Comparison of ENCODE assay signal across 24 mouse cellular contexts in genomic region chr6:85851062-85851773, GRCm38 (mm10). TPM values are rescaled to one million over a fixed set of nuclear protein-coding genes. Genes with fewer than 3 reads are reported as not detected.
DNase-seq lines count a peak whose midpoint lies in the region; ATAC-seq and TF ChIP-seq lines count a peak whose summit lies in the region.
"Had no signal": no experiment of that assay in that cellular context is flagged by ENCODE, and none has a peak within 500 bp of the region (broad histone marks: within the 10 kb centered on the region; RNA-seq: fewer than 3 reads in every experiment).

No protein-coding gene starts in this region.

- H3K27me3 ChIP-seq in kidney, adult 2 months (replicated peaks; ENCODE audit: control insufficient read depth, insufficient read depth, low read length), result no peaks in the 10 kb centered on the region
- H3K27me3 ChIP-seq in small intestine, adult 2 months (ENCODE audit: control insufficient read depth, insufficient read depth, low read length), result no peaks in the 10 kb centered on the region
- H3K27me3 ChIP-seq: embryonic facial prominence, embryonic 12.5 days; heart, embryonic 15.5 days; hindbrain, embryonic 15.5 days had no signal

- TF ChIP-seq CTCF in kidney, adult 2 months (conservative IDR thresholded peaks at IDR 0.05; ENCODE audit: insufficient read depth, insufficient read length, low read depth, low read length), result no peak
- no peak for TF ChIP-seq CTCF in small intestine, adult 2 months (IDR thresholded peaks at IDR 0.05; ENCODE audit: extremely low read depth, insufficient read length, insufficient replicate concordance, low read depth, low read length)

- peaks cover 9% of the 10 kb centered on the region; the same call in 1 of the 2 replicates for H3K4me1 ChIP-seq in kidney, adult 2 months (ENCODE audit: control insufficient read depth, insufficient read depth, low read length)
- peaks cover 18% of the 10 kb centered on the region; the same call in 1 of the 2 replicates for H3K4me1 ChIP-seq in small intestine, adult 2 months (ENCODE audit: control insufficient read depth, insufficient read depth, insufficient read length, low read length)
- H3K4me1 ChIP-seq: embryonic facial prominence, embryonic 12.5 days; heart, embryonic 15.5 days had no signal

- peak; percentile 55 to 58 for ATAC-seq in hematopoietic stem cell, adult 5-6 weeks (replicated peaks in 1 of 2; ENCODE audit: insufficient read depth in 1 of 2, low FRiP score in 2 of 2, low TSS enrichment in 1 of 2, low read depth in 1 of 2, poor library complexity in 2 of 2, severe bottlenecking in 2 of 2)
- ATAC-seq: activated CD4-positive, CD25-positive, alpha-beta regulatory T cell, adult 4 months; forebrain, embryonic 16.5 days; Patski had no signal

- no peak overlapping the region for H3K27ac ChIP-seq in kidney, adult 2 months (ENCODE audit: insufficient read depth, low read depth, low read length)
- H3K27ac ChIP-seq in small intestine, adult 2 months (ENCODE audit: insufficient read depth, low read depth, low read length), result peak overlapping the region; percentile 17; the same call in 1 of the 2 replicates
- H3K27ac ChIP-seq: embryonic facial prominence, embryonic 12.5 days; heart, adult 2 months; heart, embryonic 15.5 days; hindbrain, embryonic 10.5 days; hindbrain, embryonic 15.5 days had no signal

- 76% methylated on average over 7 of the region's 7 CpGs for WGBS in kidney, adult 2 months
- WGBS in small intestine, adult 2 months, result 42% methylated on average over 7 of the region's 7 CpGs

- TF ChIP-seq POLR2A in kidney, adult 2 months (IDR thresholded peaks at IDR 0.05; ENCODE audit: low read depth, low read length), result no peak
- no peak for TF ChIP-seq POLR2A in small intestine, adult 2 months (IDR thresholded peaks at IDR 0.05; ENCODE audit: low read depth, low read length)

- no peaks in the 10 kb centered on the region for H3K36me3 ChIP-seq in kidney, adult 2 months (ENCODE audit: control insufficient read depth, insufficient read depth, low read length)
- H3K36me3 ChIP-seq in small intestine, adult 2 months (ENCODE audit: control insufficient read depth, insufficient read depth, low read length), result no peaks in the 10 kb centered on the region
- H3K36me3 ChIP-seq: embryonic facial prominence, embryonic 12.5 days; heart, embryonic 15.5 days; hindbrain, embryonic 10.5 days; hindbrain, embryonic 15.5 days had no signal

- DNase-seq in kidney, adult 2 months, result peak; percentile 58
- DNase-seq in kidney, postnatal 10 days, result no peak
- DNase-seq in 416B (ENCODE audit: low read depth), result peak; percentile 73
- no peak for DNase-seq in cerebellum, adult 8-10 months
- DNase-seq in cerebellum, adult 9-10 months, result no peak
- DNase-seq: adrenal gland, postnatal 14 days; cerebellum, adult 18-20 months; cerebellum, postnatal 14 days; gastrocnemius, postnatal 10 days; heart, adult 2 months; heart, postnatal 14 days had no signal

- H3K4me3 ChIP-seq in kidney, adult 2 months (ENCODE audit: insufficient read depth, low read depth, low read length), result no peak overlapping the region
- no peak overlapping the region for H3K4me3 ChIP-seq in small intestine, adult 2 months (ENCODE audit: low read depth, low read length)
- H3K4me3 ChIP-seq: embryonic facial prominence, embryonic 12.5 days; heart, adult 2 months; heart, embryonic 15.5 days; hindbrain, embryonic 10.5 days; hindbrain, embryonic 15.5 days had no signal

RNA-seq across cellular contexts. Expression of gene Nat8f2, which starts 17.7 kb away (rescaled TPM):
- polyA plus RNA-seq in kidney, adult 2 months (2012; rRNA removed), result 4.8 and 5.7 TPM in 2 replicates
- total RNA-seq in hematopoietic stem cell, adult 5-6 weeks (2017), result not detected in 2 replicates
- 0.23 and 0.66 TPM in 2 replicates for polyA plus RNA-seq in small intestine, adult 2 months (2012; rRNA removed)
- total RNA-seq: CH12.LX; heart, postnatal 14 days had no signal
- polyA plus RNA-seq: activated CD4-positive, CD25-positive, alpha-beta regulatory T cell, adult 4 months; embryonic facial prominence, embryonic 12.5 days; forebrain, embryonic 11.5 days; forebrain, embryonic 16.5 days; heart, adult 2 months; heart, embryonic 11.5 days; heart, embryonic 15.5 days; hindbrain, embryonic 10.5 days; hindbrain, embryonic 15.5 days had no signal

RNA-seq across cellular contexts. Expression of gene Nat8, which starts 19.3 kb away (rescaled TPM):
- 235 and 248 TPM in 2 replicates for polyA plus RNA-seq in kidney, adult 2 months (2012; rRNA removed)
- not detected in 2 replicates for total RNA-seq in hematopoietic stem cell, adult 5-6 weeks (2017)
- polyA plus RNA-seq in small intestine, adult 2 months (2012; rRNA removed), result 60.8 and 66.8 TPM in 2 replicates
- total RNA-seq: CH12.LX; gastrocnemius, postnatal 10 days; gastrocnemius, postnatal 4 days; heart, adult 2 months; heart, postnatal 14 days had no signal
- polyA plus RNA-seq: activated CD4-positive, CD25-positive, alpha-beta regulatory T cell, adult 4 months; embryonic facial prominence, embryonic 12.5 days; forebrain, embryonic 11.5 days; forebrain, embryonic 16.5 days; heart, adult 2 months; heart, embryonic 11.5 days; heart, embryonic 15.5 days; hindbrain, embryonic 10.5 days; hindbrain, embryonic 15.5 days had no signal

RNA-seq across cellular contexts. Expression of gene Nat8f5, which starts 30.4 kb away (rescaled TPM):
- 29.0 and 32.2 TPM in 2 replicates for polyA plus RNA-seq in kidney, adult 2 months (2012; rRNA removed)
- not detected in 2 replicates for total RNA-seq in hematopoietic stem cell, adult 5-6 weeks (2017)
- polyA plus RNA-seq in small intestine, adult 2 months (2012; rRNA removed), result 14.4 and 46.1 TPM in 2 replicates
- total RNA-seq: CH12.LX; gastrocnemius, postnatal 4 days; heart, adult 2 months; heart, postnatal 14 days had no signal
- polyA plus RNA-seq: activated CD4-positive, CD25-positive, alpha-beta regulatory T cell, adult 4 months; embryonic facial prominence, embryonic 12.5 days; forebrain, embryonic 11.5 days; forebrain, embryonic 16.5 days; heart, adult 2 months; heart, embryonic 11.5 days; heart, embryonic 15.5 days; hindbrain, embryonic 10.5 days; Patski had no signal

RNA-seq across cellular contexts. Expression of gene Nat8f6, which starts 30.5 kb away (rescaled TPM):
- 214 and 260 TPM in 2 replicates for polyA plus RNA-seq in kidney, adult 2 months (2012; rRNA removed)
- not detected in 2 replicates for total RNA-seq in hematopoietic stem cell, adult 5-6 weeks (2017)
- polyA plus RNA-seq in small intestine, adult 2 months (2012; rRNA removed), result 1.9 and 2.3 TPM in 2 replicates
- total RNA-seq: CH12.LX; gastrocnemius, postnatal 4 days; heart, postnatal 14 days had no signal
- polyA plus RNA-seq: activated CD4-positive, CD25-positive, alpha-beta regulatory T cell, adult 4 months; embryonic facial prominence, embryonic 12.5 days; forebrain, embryonic 11.5 days; forebrain, embryonic 16.5 days; heart, embryonic 11.5 days; heart, embryonic 15.5 days; hindbrain, embryonic 10.5 days; hindbrain, embryonic 15.5 days had no signal

RNA-seq across cellular contexts. Expression of gene Nat8f4, which starts 53.5 kb away (rescaled TPM):
- 5.2 and 5.7 TPM in 2 replicates for polyA plus RNA-seq in kidney, adult 2 months (2012; rRNA removed)
- 1.8 and 4.4 TPM in 2 replicates for total RNA-seq in hematopoietic stem cell, adult 5-6 weeks (2017)
- 15.6 and 32.6 TPM in 2 replicates for polyA plus RNA-seq in small intestine, adult 2 months (2012; rRNA removed)

Comparison
In these comparisons a context has a peak if more than half of its experiments do, and no peak if none do; other contexts are left out.
1. DNase-seq: peak in kidney, adult 2 months (single experiment) and 416B (single experiment); none in kidney, postnatal 10 days (single experiment), cerebellum, adult 8-10 months (single experiment) and cerebellum, adult 9-10 months (single experiment).